Mouse (Mus musculus): Measurements from ENCODE around the gene Atp6ap1l. TPM values are rescaled to one million over a fixed set of nuclear protein-coding genes. Genes with fewer than 3 reads are reported as not detected.
A peak's percentile ranks its signal among the peaks of the same experiment; 100 is the strongest.

Atp6ap1l gene
- total and polyA plus RNA-seq, 2 experiments from 2014 or later, result 0.38 to 0.98 TPM

DNA sequence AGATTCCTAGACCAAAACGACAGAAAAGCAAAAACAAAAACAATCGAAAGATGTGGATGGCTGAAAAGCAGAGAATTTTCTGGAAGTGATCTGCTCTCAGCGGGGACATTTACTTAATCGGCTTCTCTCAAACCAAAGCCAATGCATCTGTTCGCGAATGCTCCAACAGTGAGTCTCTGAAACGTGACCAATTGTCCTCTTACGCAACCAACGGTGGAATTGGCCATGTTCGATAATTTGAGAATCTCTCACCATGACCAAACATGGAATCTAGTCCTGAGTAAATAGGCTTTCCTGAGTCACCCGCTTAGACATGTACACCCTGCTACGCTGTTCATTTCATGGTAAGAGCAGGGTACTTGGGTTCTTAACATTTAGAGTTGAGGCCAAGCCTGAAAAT lies 8.3 kb downstream of the Atp6ap1l start:
- no peak for TF ChIP-seq EP300 (IDR thresholded peaks at IDR 0.05; ENCODE audit: low read depth)
- no peak for TF ChIP-seq CTCF (IDR thresholded peaks at IDR 0.05; ENCODE audit: low read depth)
- no peak overlapping the region for H3K4me2 ChIP-seq (ENCODE audit: low read depth, low read length)
- H3K4me3 ChIP-seq (ENCODE audit: low read depth, low read length), result no peak overlapping the region
- H3K9me3 ChIP-seq (replicated peaks; ENCODE audit: control insufficient read depth, low read length), result no peaks in the 10 kb centered on the region
- no peak overlapping the region for H3K9ac ChIP-seq (replicated peaks; ENCODE audit: low read depth, low read length)
- DNase-seq (ENCODE audit: low spot score) (no peak), ATAC-seq (ENCODE audit: insufficient read depth, low read depth) (no peak)
- H3K36me3 ChIP-seq (replicated peaks; ENCODE audit: control insufficient read depth, insufficient read depth, low read length), result no peaks in the 10 kb centered on the region
- H3K27ac ChIP-seq (ENCODE audit: low read depth), result no peak overlapping the region
- 94% methylated on average over 12 of the region's 12 CpGs for WGBS
- H3K27me3 ChIP-seq (ENCODE audit: control insufficient read depth, insufficient read depth, low read length), result no peaks in the 10 kb centered on the region
- no peaks in the 10 kb centered on the region for H3K4me1 ChIP-seq (ENCODE audit: control insufficient read depth, insufficient read depth)

DNA sequence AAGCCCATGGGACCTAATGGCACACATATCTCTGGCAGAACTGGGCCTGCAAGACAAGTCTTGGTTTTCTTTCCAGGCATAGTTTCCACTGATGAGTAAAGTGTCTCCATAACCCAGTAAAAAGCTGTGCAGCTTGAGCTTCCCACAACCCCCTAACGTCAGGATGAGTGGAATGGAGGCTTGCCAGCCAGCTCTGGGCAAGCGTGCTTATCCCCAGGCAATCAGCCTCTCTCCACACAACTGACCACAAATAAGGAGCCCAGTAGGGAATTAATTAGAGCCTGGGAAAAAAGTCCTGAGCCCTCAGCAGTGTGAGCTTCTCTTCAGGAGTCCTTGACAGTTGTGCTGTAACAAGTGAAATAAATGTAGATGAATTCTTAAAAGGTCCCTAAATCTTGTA lies 9.1 kb downstream of the Atp6ap1l start:
- no peak for ATAC-seq (ENCODE audit: insufficient read depth, low read depth)
- TF ChIP-seq CTCF (IDR thresholded peaks at IDR 0.05; ENCODE audit: low read depth), result no peak
- 47% methylated on average over 2 of the region's 2 CpGs for WGBS
- Histone ChIP-seq H3K4me2 (ENCODE audit: low read depth, low read length) (no peak overlapping the region), H3K9ac (replicated peaks; ENCODE audit: low read depth, low read length) (no peak overlapping the region), H3K27me3 (ENCODE audit: control insufficient read depth, insufficient read depth, low read length) (no peaks in the 10 kb centered on the region), H3K27ac (ENCODE audit: low read depth) (no peak overlapping the region), H3K4me3 (ENCODE audit: low read depth, low read length) (no peak overlapping the region), H3K9me3 (replicated peaks; ENCODE audit: control insufficient read depth, low read length) (no peaks in the 10 kb centered on the region), H3K4me1 (ENCODE audit: control insufficient read depth, insufficient read depth) (no peaks in the 10 kb centered on the region), H3K36me3 (replicated peaks; ENCODE audit: control insufficient read depth, insufficient read depth, low read length) (no peaks in the 10 kb centered on the region)
- no peak for DNase-seq (ENCODE audit: low spot score)

DNA sequence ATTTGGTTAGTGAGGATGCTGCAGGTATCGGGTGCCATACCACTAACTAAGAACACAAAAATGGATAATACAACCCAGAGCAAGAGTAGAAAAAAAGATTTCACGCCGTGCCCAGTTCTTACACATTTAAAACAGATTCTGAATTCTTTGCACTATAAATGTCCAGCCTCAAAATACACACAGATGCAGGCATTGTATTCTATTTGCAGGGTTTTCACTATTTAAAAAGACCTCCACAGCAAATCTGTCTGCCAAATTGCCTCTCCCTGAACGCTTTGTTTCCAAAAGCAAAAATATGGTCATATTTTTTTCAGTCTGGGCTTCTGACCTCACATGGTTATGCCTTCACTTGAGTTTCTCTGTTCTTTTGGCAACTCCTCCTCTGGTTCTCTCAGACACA lies 10.3 kb downstream of the Atp6ap1l start:
- ATAC-seq (ENCODE audit: insufficient read depth, low read depth), result no peak
- Histone ChIP-seq H3K36me3 (replicated peaks; ENCODE audit: control insufficient read depth, insufficient read depth, low read length) (no peaks in the 10 kb centered on the region), H3K9ac (replicated peaks; ENCODE audit: low read depth, low read length) (no peak overlapping the region), H3K9me3 (replicated peaks; ENCODE audit: control insufficient read depth, low read length) (no peaks in the 10 kb centered on the region), H3K27ac (ENCODE audit: low read depth) (no peak overlapping the region), H3K27me3 (ENCODE audit: control insufficient read depth, insufficient read depth, low read length) (no peaks in the 10 kb centered on the region), H3K4me3 (ENCODE audit: low read depth, low read length) (no peak overlapping the region), H3K4me2 (ENCODE audit: low read depth, low read length) (no peak overlapping the region), H3K4me1 (ENCODE audit: control insufficient read depth, insufficient read depth) (no peaks in the 10 kb centered on the region)
- no peak for DNase-seq (ENCODE audit: low spot score)
- TF ChIP-seq CTCF (IDR thresholded peaks at IDR 0.05; ENCODE audit: low read depth) (no peak), EP300 (IDR thresholded peaks at IDR 0.05; ENCODE audit: low read depth) (no peak)
- WGBS, result 86% methylated on average over 4 of the region's 4 CpGs

DNA sequence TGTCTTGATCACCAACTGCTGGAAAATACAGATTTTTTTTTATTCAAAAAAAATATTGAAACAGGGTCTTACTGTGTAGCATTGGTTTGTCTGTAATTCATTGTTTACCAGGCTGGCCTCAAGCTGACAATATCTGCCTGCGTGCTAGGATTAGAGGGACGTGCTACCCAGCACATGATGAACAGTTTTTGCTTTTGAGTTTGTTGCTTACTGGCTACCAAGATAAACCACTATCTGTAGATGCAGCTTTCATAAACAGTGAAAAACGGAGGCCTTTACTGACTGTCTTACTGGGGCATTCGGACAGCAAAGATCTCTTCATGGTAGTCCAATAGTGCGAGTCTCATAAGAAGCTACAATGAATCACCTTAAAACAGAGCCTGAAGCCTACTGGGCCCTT lies 15.0 kb downstream of the Atp6ap1l start:
- H3K27ac ChIP-seq (ENCODE audit: low read depth), result no peak overlapping the region
- TF ChIP-seq CTCF (IDR thresholded peaks at IDR 0.05; ENCODE audit: low read depth), result no peak
- no peaks in the 10 kb centered on the region for H3K27me3 ChIP-seq (ENCODE audit: control insufficient read depth, insufficient read depth, low read length)
- no peak overlapping the region for H3K4me3 ChIP-seq (ENCODE audit: low read depth, low read length)
- H3K4me1 ChIP-seq (ENCODE audit: control insufficient read depth, insufficient read depth), result no peaks in the 10 kb centered on the region
- no peak overlapping the region for H3K9ac ChIP-seq (replicated peaks; ENCODE audit: low read depth, low read length)
- WGBS, result 83% methylated on average over 5 of the region's 5 CpGs
- no peaks in the 10 kb centered on the region for H3K9me3 ChIP-seq (replicated peaks; ENCODE audit: control insufficient read depth, low read length)
- DNase-seq (ENCODE audit: low spot score), result no peak
- no peak overlapping the region for H3K4me2 ChIP-seq (ENCODE audit: low read depth, low read length)
- ATAC-seq (ENCODE audit: insufficient read depth, low read depth), result no peak
- no peaks in the 10 kb centered on the region for H3K36me3 ChIP-seq (replicated peaks; ENCODE audit: control insufficient read depth, insufficient read depth, low read length)

- H3K9me3 ChIP-seq (replicated peaks; ENCODE audit: control insufficient read depth, low read length), result no peaks in the 10 kb centered on the region
- no peak overlapping the region; the same call in 1 of the 2 replicates for H3K9ac ChIP-seq (replicated peaks; ENCODE audit: low read depth, low read length)
- H3K4me2 ChIP-seq (ENCODE audit: low read depth, low read length), result peak overlapping the region; percentile 72
- WGBS, result under 1% methylated on average over 18 of the region's 18 CpGs
- peak; percentile 55 for DNase-seq (ENCODE audit: low spot score)
- no peaks in the 10 kb centered on the region for H3K36me3 ChIP-seq (replicated peaks; ENCODE audit: control insufficient read depth, insufficient read depth, low read length)
- peak overlapping the region; percentile 50 for H3K4me3 ChIP-seq (ENCODE audit: low read depth, low read length)
- H3K4me1 ChIP-seq (ENCODE audit: control insufficient read depth, insufficient read depth), result 0 out of 2 replicates have a peak, but pooled peaks cover 3% of the 10 kb centered on the region
- H3K27ac ChIP-seq (ENCODE audit: low read depth), result peak overlapping the region; percentile 58
- peak; percentile 71 for ATAC-seq (ENCODE audit: insufficient read depth, low read depth)
- H3K27me3 ChIP-seq (ENCODE audit: control insufficient read depth, insufficient read depth, low read length), result no peaks in the 10 kb centered on the region
- TF ChIP-seq CTCF (IDR thresholded peaks at IDR 0.05; ENCODE audit: low read depth), result peak; percentile 74
- TF ChIP-seq EP300 (IDR thresholded peaks at IDR 0.05; ENCODE audit: low read depth), result no peak
Observed at GRCm38 (mm10) chr13:90886568-90886983, 18.6 kb downstream of the Atp6ap1l start.

DNA sequence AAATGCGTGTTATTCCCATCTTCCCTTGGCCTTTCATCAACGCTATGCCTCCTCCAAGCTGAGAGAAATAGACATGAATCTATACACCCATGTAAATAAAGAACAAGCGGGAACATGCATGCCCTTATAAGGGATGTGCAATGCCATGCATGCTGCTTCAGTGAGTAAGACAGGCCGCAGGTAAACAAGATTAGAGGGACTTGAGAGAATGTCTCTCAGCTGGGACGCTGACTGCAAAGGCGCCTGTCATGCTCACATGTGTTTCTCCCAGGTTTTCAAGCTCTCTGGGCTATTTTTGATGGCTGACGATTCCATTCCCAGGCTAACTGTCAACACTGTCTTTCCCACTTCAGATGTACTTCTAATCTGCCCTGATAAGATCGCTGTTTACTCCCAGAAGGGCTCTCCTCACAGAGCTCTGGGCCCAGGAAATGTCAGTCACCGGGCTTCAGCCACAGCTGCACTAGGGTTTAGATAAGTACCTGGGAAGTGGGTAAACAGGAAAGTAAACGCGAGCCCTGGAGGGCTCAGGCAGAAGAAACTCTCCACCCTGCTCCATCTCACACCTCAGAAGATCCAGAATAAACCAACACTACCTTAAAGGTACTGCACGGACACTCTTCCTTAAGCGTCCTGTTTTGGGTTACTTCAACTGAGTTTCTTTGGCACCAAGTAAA lies 19.2 kb downstream of the Atp6ap1l start:
- no peak for TF ChIP-seq CTCF (IDR thresholded peaks at IDR 0.05; ENCODE audit: low read depth)
- TF ChIP-seq EP300 (IDR thresholded peaks at IDR 0.05; ENCODE audit: low read depth), result peak; percentile 84
- ATAC-seq (ENCODE audit: insufficient read depth, low read depth) (peak; percentile 90), DNase-seq (ENCODE audit: low spot score) (peak; percentile 80)
- H3K27ac ChIP-seq (ENCODE audit: low read depth), result peak overlapping the region; percentile 58
- H3K9ac ChIP-seq (replicated peaks; ENCODE audit: low read depth, low read length), result no peak overlapping the region; the same call in 1 of the 2 replicates
- peak overlapping the region; percentile 72 for H3K4me2 ChIP-seq (ENCODE audit: low read depth, low read length)
- 0 out of 2 replicates have a peak, but pooled peaks cover 3% of the 10 kb centered on the region for H3K4me1 ChIP-seq (ENCODE audit: control insufficient read depth, insufficient read depth)
- WGBS, result 19% methylated on average over 13 of the region's 13 CpGs
- peak overlapping the region; percentile 50 for H3K4me3 ChIP-seq (ENCODE audit: low read depth, low read length)
- H3K27me3 ChIP-seq (ENCODE audit: control insufficient read depth, insufficient read depth, low read length), result no peaks in the 10 kb centered on the region
- no peaks in the 10 kb centered on the region for H3K36me3 ChIP-seq (replicated peaks; ENCODE audit: control insufficient read depth, insufficient read depth, low read length)
- H3K9me3 ChIP-seq (replicated peaks; ENCODE audit: control insufficient read depth, low read length), result no peaks in the 10 kb centered on the region
